Mouse (Mus musculus): Measurements from ENCODE around the gene Slco2a1.
A peak's percentile ranks its signal among the peaks of the same experiment; 100 is the strongest.

Gene Slco2a1

GRCm38 (mm10) chr9:103036971-103037391, 48.5 kb downstream of the Slco2a1 start:
- no peak for DNase-seq (ENCODE audit: low spot score in 2 of 2)

DNA sequence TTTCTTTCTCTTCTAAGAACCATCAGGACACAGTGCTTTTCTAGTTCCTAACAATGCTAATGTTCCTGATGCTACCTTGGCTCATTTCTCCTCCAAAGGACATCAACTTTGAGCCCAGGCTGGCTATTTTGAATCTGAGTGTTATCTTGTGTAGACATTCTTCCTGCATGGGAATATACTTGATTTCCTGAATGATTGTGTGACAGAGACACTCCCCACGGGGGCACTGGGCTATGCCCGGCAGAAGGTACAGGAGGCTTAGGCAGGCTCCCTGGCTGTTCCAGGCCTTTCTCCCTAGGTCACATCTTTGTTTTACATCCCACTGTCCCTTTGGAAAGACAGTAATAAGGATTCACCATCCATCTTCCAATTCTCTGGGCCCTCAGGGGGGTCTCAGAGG, 49.8 kb downstream of the Slco2a1 start:
- no peak for DNase-seq (ENCODE audit: low spot score in 2 of 2)

- no peak for DNase-seq (ENCODE audit: low spot score in 2 of 2)
These were observed 50.2 kb downstream of the Slco2a1 start for GRCm38 (mm10) chr9:103038705-103039104.

DNA sequence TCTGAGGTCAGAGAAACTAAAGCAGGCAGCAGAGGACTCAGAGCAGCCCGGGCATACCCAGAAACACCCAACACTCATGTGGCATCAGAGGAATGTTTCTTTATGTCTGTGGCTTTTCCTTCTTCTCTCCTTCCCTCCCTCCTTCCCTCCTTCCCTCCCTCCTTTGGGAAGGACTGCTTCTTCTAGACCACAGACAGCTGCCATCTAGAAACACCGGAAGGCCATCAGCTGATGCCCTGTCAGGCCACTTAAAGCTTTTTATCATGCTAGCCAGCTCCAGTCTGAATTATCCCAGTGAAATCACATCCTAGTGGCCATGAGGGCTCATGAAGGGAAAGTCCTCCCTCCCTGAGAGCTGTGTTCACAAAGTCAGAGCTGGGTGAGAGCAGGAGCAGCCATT, 52.1 kb downstream of the Slco2a1 start:
- DNase-seq (ENCODE audit: low spot score in 2 of 2), result no peak

DNA sequence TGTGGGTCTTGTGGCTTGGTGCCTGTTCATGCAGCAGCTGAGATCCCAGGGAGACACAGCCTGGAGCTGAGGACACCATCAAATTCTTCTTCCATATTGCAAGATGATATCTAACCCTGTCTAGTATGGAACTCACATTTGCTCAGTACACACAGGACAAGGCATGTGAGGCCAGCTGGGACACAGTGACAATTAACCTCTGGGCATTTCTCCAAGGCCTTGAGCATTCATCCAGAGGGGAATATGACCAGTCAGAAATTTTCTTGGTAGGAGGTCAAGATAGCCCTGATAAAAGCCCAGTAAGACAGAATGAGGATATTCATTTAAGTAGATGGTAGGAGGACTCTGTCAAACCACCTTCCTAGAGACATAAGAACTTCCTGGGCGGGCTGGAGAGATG, 56.9 kb downstream of the Slco2a1 start:
- DNase-seq (ENCODE audit: low spot score in 2 of 2), result no peak

DNA sequence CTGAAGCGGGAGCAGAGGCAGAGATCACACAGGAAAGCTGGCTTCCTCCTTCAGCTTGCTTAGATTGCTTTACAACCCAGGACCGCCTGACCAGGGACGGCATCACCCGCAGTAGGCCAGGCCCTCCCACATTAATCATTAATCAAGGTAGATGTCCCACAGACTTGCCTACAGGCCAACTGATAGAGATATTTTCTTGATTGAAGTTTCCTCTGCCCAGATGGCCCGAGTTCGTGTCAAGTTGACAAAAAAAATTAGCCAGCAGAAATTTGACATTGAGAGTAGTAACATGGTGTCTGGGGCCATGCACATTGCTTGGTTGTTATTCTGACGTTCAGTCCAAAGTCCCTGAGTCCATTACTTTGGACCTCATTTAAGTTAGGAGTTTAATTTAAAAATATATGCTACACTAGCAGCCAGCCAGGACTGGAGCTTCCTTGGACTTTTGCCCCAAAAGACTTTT, 60.6 kb downstream of the Slco2a1 start:
- DNase-seq (ENCODE audit: low spot score in 2 of 2), result no peak

DNA sequence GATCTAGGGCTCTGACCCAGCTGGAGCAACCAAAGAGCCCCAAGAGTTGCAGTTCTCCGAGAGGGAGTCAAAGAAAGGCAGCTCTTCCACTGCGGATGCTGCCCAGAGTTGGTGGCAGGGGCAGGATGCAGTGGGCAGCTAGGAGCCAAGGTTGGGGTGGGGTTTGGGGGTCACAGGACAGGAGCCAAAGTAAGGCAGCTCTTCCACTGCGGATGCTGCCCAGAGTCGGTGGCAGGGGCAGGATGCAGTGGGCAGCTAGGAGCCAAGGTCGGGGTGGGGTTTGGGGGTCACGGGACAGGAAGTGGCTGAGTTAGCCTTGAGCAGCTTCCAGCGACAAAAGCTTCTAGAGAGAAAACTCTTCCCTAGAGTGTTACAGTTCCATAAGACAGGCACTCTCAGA, 65.3 kb downstream of the Slco2a1 start:
- no peak for DNase-seq (ENCODE audit: low spot score in 2 of 2)

- no peak for DNase-seq (ENCODE audit: low spot score in 2 of 2)
These were observed 66.5 kb downstream of the Slco2a1 start for GRCm38 (mm10) chr9:103055061-103055460.

DNA sequence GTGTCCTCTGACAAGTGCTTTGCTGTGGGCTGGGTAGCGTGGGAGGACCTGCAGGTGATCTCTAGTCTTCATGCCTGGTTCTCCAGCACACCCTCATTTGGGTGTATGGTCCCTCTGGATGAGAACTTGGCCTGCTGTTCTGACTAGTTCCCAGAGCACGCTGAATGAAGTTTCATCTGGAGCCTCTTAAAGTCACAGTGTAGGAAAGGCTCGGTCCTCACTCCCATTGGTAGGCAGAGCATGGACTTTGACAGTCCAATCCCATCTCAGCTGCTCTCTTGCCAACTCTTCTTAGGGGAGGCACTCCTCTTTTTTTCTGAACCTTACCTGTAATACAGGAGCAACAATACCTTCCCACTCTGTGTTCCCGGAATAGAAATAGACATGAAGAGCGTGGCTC, 67.7 kb downstream of the Slco2a1 start:
- no peak for DNase-seq (ENCODE audit: low spot score in 2 of 2)

- no peak for DNase-seq (ENCODE audit: low spot score in 2 of 2)
These were observed 72.0 kb downstream of the Slco2a1 start for GRCm38 (mm10) chr9:103060551-103060950.

- DNase-seq (ENCODE audit: low spot score in 2 of 2), result no peak
These were observed 73.0 kb downstream of the Slco2a1 start for GRCm38 (mm10) chr9:103061471-103062053.

DNA sequence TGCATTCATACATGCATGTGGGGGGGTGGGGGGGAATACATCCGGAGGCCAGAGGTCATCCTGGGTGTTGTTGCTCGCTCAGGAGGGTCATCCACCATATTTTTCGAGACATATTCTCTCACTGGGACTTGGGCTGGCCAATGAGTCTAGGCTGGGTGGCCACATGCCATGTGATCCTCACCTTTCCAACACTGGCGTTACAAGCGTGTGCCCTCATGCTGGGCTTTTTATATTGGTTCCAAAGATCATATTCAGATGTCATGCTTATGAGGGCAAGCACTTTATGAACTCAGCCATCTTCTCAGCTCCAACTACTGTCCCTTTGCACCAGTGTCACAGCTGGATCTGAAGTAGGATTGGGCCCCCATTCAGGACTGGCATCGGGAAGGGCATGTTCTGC, 75.1 kb downstream of the Slco2a1 start:
- no peak for DNase-seq (ENCODE audit: low spot score in 2 of 2)

- DNase-seq (ENCODE audit: low spot score in 2 of 2), result peak in 1 of 2 experiments; percentile 14
These were observed 78.3 kb downstream of the Slco2a1 start for GRCm38 (mm10) chr9:103066845-103067244.

DNA sequence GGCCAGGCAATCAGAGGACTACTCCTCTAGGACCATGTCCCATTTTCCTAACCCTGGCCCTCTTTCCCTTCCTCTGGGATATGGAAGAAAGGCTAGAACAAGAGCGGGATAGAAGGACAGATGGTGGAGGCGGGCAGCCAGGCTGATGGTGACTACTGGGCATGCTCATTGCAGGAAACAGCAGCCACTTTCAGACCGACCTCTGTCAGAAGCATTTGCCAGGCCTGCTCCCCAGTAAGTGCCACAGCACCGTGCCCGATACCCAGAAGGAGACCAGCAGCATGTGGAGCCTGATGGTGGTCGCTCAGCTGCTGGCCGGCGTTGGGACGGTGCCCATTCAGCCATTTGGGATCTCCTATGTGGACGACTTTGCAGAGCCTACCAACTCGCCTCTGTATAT, 79.1 kb downstream of the Slco2a1 start:
- no peak for DNase-seq (ENCODE audit: low spot score in 2 of 2)

GRCm38 (mm10) chr9:103068769-103069168, 80.3 kb downstream of the Slco2a1 start:
- no peak for DNase-seq (ENCODE audit: low spot score in 2 of 2)

GRCm38 (mm10) chr9:103071541-103072203, 83.2 kb downstream of the Slco2a1 start:
- DNase-seq (ENCODE audit: low spot score in 2 of 2), result no peak

- no peak for DNase-seq (ENCODE audit: low spot score in 2 of 2)
These were observed 83.7 kb downstream of the Slco2a1 start for GRCm38 (mm10) chr9:103072204-103072599.

DNA sequence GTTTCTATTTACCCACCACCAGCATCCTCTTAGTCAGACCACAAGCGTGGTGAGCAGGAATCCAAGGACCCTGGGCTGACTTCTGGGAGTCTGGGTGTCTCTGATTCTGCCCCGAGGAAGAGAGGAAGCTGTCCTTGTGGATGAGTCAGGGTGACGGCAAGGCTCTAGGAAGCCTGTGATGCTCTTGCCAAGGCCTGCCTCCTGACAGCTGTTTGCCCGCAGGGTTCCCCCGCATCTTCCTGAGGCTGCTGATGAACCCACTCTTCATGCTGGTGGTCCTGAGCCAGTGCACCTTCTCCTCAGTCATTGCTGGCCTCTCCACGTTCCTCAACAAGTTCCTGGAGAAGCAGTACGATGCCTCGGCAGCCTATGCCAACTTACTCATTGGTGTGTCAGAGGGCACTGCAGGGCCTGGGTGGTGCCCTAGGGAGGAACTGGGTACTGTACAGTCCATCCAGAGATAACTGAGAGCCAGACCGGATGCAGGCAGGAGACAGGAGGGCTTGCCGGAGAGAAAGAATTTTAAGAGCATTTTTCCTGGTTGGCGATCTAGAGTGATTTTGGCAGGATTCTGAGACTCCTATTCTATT, 84.5 kb downstream of the Slco2a1 start:
- DNase-seq (ENCODE audit: low spot score in 2 of 2), result no peak

GRCm38 (mm10) chr9:103076836-103077531, 88.5 kb downstream of the Slco2a1 start:
- no peak for DNase-seq (ENCODE audit: low spot score in 2 of 2)

DNA sequence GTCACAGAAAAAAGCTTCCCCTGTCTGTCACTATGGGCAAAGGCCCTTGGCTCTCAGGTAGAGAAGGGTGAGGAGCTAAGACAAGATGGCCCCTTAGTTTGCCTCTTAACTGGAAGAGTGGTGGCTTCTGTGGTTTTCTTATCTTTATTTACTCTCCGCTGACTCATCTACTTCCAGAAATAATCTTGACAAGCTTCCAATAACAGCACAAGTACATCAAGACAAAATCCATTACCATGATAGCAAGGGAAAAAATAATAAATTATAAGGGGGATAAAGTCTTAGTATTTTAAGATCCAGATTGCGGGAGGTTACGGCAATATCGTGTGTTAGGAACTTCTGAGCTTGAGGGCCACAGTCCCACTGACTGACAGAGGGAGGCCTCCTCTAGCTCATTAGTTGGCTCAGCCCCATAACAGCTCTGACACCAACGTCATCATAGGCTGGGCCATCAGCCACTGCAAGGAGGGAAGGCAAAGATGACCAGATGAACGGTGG, 89.7 kb downstream of the Slco2a1 start:
- no peak for DNase-seq (ENCODE audit: low spot score in 2 of 2)

GRCm38 (mm10) chr9:103080211-103080610, 91.7 kb downstream of the Slco2a1 start:
- DNase-seq (ENCODE audit: low spot score in 2 of 2), result no peak

- DNase-seq (ENCODE audit: low spot score in 2 of 2), result peak in 1 of 2 experiments; percentile 9
These were observed 93.9 kb downstream of the Slco2a1 start for GRCm38 (mm10) chr9:103082246-103082975.

Measured in frontal cortex, postnatal 36 days (tissue).